Mouse (Mus musculus): ENCODE measurements around the gene Ercc6.

DNA sequence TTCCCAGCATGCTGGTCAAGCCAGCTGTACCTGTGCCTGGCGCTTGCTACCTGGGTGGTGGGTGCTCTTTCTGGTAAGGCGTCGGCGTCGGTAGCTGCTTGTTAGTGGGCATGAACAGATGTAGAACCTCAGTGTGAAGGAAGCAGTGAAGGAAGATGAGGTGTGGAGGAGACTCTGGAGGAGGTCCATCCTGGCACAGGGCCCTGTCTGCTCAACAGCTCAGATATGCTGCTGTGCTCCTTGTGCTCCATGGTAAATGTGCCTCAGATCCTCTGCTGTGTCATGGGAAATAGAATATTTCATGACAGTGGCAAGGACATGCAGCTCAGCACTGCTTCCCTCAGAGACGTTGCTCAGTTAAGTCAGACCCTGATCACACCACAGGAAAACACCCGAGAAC is 15.7 kb downstream of the Ercc6 start:
- TF ChIP-seq POLR2A (IDR thresholded peaks at IDR 0.05; ENCODE audit: low read depth, low read length) (no peak), CTCF (IDR thresholded peaks at IDR 0.05; ENCODE audit: extremely low read depth, insufficient read depth, insufficient read length, insufficient replicate concordance) (no peak)

Data from spleen, adult 2 months (tissue).